Mouse (Mus musculus): ENCODE data around the gene Gm29427.

Gene Gm29427

DNA sequence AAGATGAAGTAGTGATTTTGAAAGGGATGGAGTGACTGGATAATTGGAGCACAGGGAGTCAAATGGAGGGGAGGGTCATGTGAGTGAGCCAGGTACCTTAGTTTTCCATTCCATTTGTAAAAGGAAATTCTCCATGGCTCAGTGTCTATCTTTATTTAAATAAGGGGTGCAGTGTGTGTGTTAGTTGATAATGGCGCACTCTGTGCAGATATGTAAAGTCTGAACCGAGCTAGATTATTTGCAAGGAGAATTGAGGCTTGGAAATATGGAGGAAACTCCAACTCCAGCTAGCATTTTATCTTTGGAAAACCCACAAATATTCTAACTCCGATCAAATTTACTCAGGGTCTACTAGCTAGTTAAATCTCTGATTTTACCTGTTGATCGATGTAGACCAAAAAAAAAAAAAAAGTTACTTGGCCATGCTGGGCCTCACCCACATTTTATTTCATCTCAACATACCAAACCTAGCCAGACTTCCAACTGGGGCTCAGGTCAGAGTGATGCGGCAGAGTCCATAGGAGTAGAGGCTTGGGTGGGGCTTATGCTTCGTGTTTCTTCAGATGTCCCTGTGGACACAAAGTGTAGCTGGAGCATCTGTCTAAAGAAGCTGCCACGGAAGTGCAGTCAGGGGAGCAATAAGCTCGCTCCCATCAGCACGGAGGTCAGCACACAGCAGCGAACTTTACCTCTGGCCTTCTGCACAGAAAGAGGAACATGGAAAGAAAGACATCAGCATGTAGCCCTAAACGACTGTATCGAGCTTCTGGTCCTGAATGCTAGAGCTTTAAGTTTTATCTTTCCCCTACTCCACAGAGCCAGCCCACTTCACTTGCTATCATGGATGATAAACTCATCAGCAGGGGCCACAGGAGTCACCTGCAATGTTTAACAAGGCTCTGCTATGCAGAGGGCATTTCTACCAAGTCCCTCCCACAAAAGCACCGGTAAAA lies 17.4 kb upstream of the Gm29427 start:
- no peak for DNase-seq (ENCODE audit: low read depth, low spot score)

DNA sequence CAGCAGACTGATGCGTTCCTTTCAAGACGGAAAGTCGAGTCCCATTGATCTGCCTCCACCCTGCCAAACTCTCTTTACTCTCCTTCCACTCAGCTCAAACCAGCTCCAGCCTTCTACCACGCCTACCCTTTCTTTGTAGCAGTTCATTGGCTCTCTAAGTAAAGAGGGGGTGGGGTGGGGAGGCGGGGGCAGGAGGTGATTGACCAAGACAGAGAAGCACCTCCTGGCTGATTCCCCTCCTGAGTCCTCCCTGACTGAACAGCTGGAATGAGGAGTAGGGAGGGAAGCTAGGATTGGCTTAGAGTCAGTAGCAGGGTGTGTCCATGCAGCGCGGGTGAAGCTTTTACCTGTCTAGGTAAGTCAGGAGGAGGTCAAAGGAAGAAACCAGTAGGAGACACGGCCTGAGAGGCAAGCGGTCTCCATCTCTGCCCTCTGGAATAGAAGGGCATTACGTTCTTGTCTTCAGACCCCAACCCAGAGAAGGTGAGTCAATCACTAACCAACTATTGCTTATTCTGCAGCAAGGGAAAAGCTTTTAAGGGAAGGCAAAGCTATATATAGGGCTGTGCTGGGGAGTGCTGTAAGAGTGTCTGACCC lies 16.2 kb upstream of the Gm29427 start, which contains the start of gene AA986860:
AA986860 (plus strand) TSS at position 236 of the 597 bp plus-strand sequence.
- no peak for DNase-seq (ENCODE audit: low read depth, low spot score)

DNA sequence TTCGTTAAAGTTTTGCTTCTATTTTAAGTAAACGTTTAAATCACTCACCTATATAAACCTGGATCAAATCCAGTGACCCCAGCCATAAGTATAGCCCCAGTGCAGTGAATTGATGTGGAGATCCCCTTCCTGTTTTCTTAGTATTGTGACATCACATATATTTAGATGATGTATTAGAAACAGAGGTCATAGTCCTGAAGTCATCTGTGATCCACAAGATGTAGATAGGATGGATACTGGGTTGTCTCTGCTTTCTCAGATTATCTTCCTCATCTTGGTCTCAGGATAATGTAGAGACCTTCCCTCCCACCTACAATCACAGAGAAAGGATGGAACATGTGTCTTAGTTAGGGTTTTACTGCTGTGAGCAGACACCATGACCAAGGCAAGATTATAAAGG lies 13.6 kb upstream of the Gm29427 start, which contains the start of gene Pfkfb2:
Pfkfb2 (minus strand) TSS at position 101 of the 400 bp plus-strand sequence.
- DNase-seq (ENCODE audit: low read depth, low spot score): no peak

DNA sequence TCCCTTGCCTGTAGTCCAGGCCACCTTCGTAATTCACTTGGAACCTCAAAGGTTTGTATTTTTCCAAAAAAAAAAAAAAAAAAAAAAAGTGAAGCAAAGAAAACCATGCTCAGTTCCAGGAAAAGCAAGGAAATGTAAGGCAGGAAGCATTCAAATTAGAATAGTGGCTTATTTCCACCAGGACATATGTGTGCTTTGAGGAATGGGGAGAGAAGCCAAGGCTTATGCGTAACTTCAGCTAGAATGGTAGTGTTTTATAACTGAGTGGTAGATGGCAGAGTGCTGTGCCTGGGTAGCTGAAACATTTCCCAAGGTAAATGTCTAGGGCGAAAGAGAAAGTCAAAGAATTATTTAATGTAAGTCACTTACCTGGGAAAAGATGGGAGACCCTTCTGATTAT lies 13.1 kb upstream of the Gm29427 start:
- DNase-seq (ENCODE audit: low read depth, low spot score): peak; percentile 68

DNA sequence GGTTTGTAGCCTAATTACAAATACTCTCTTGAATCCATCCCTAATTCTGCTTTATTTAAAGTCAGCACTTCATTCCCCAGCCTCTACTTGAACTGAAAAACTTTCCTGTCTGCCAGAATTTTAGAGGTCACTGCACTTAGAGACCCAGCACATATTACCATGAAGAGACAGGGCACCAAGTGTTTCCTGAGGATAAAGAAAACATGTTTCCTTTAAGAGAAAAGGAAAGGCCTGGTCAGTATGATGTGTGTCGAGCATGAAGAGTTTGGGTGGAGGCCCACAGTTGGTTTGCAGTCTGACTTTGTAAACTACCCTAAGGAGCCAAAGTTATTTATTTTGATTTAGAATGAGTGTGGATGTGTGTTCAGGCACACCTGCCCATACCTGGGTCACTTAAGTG lies 12.5 kb upstream of the Gm29427 start:
- DNase-seq (ENCODE audit: low read depth, low spot score): no peak

DNA sequence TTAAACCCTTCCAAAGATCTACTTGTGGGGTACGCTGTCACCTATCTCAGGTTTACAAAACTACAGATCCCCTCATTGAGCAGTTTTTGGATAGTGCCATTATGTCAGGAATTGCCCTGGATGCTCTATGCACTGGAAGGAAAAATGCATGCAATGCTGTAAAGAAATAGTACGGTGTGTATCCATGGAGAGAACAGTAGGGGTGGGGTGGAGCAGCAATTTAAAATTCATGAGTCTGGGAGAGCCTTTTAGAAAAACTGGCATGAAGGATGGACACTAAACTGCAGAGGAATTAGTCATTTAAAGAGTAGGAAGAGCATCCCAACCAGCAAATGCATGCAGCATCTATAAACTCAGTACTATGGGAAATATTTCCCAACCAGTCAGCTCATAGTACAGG lies 10.8 kb upstream of the Gm29427 start:
- DNase-seq (ENCODE audit: low read depth, low spot score): no peak

DNA sequence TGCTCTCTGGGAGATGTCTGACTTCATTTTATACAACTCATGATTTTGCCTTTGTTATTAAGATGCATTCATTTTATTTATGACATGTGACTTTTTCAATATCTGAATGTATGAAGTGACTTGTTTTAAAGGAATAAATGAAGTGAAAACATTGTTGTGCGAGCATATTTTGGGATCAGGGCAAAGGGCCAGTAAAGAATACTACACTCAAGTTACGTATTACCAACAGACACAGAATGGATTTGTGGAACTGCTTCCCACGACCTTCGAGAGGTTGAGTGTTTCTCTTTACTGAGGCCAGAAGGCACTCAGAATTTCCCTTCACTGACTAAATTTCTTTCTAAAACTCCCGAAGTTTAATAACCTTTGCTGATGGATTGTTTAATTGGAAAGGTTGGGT lies 8.6 kb upstream of the Gm29427 start:
- DNase-seq (ENCODE audit: low read depth, low spot score): no peak

DNA sequence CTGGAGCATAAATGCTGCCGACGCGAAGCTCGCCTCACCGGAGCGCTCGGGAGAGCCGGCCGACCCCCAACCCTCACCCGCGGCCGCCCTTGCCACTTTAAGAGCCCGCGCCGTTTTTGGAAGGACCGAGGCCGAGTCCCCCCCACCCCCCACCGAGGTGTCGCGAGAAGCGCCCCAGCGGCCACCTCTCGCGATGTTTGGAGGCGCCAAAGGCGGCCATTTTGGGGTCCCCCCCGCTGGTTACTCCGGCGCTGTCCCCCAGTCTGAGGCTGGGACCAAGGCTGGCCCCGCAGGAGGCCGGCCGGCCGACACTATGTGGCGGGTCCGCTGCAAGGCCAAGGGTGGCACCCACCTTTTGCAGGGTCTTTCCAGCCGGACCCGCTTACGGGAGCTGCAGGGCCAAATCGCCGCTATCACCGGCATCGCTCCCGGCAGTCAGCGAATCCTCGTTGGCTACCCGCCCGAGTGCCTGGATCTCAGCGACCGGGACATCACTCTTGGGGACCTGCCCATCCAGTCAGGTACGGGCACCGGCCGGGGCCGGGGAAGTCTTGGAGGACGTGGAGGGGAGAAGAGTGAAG lies 1.8 kb upstream of the Gm29427 start, which contains the start of gene Yod1:
Yod1 (plus strand) TSS at position 37 of the 581 bp plus-strand sequence.
- peak; percentile 78 for DNase-seq (ENCODE audit: low read depth, low spot score)

DNA sequence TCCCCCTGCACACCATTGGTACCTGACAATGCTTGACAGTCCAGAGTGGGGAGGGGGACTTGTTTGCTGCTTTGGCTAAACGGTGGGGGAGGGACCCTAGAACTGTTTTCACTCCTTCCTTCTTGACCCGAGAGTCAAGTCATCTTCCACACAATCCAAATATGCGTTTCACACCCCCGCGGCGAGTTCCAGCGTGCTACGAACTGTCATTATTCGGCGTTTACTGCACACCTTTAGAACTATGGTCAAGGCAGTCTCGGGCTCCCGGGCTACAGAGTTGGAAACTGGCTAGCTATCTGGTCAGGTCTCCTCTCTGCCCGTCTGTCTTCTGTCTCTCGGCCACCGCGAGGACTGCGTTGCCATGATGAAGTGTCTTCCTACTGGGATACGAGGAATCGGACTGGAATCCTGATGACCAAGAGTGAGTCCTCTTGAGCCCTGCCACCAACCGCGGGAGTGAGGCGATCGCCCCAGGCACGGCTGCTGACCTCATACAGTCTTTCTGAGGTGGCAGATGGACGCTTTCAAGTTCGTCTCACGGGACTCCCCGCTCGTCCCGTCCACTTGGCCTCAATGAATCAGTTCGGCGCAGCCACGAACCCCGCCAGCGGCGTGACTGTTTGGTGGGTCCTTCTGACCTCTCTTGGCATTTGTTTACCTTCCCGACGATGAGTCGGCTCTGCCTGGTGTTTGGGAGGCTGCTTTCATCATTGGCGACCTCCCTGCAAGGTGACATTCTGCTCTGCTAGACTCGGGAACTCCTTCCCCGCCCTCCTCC lies 1.1 kb upstream of the Gm29427 start:
- DNase-seq (ENCODE audit: low read depth, low spot score): no peak

DNA sequence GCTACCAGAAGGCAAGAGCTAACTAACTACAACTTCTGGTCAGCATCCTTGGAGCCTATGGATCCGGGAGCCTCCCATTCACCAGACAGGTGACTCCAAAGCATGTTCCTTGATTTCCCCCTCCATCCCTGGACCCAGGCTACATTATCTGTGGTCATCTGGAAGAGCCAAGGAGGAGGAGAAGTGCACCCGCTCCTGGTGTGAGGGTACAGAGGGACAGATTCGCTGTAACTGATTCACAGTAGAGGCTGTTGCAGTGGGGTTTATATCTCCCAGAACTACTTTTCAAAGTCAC lies 566 bp upstream of the Gm29427 start:
- DNase-seq (ENCODE audit: low read depth, low spot score): no peak

DNA sequence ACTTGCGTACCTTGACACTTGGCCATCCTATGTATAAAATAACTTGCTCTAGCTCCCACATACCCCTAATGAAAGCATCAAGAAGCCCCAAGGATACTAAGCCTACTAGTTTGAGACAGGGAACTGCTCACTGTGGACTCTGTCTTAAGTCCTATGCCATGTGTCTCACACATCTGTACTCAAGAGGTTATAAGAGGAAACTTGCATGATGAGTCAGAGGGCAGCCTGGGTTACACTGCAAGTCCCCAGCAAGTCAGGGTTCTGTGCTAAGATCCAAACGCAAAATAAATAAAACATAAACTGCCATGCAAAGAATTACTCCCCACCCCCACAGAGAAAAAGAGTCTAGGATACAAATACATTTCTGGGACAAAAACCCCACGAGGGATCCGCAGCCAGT lies 1.6 kb downstream of the Gm29427 start:
- DNase-seq (ENCODE audit: low read depth, low spot score): no peak

DNA sequence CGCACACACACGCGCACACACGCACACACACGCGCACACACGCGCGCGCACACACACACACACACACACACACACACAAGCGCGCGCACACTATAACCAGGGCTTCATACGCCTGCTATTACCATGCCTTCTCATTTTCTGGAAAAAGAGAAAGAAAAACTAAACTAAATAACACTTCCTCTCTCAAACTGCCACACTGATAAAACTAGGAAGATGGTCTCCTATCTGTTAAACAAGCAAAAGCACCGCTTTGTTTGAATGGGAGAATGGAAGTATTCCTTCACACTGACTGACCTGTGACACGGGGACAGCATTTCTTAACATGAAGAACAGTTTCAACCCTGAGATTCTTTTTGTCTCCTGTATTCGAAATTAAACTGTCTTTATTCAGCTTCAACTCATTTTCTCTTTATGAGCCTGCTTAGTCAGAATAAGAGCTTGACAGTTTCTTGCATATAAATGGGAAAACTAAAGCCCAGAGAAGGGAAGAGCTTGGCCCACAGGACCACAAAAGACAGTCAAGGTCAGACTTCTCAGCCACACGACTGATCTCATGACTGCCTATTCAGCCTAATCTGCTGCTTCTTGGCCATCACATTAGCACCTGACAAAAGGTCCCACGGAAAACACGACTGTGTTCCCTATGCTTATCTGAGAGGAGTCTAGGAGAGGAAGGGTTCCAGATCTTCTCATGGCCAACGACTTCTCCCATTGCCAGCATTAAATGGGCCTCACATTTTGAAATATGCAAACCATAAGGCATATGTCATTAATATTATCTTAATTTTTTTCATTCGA lies 5.1 kb downstream of the Gm29427 start:
- no peak for DNase-seq (ENCODE audit: low read depth, low spot score)

DNA sequence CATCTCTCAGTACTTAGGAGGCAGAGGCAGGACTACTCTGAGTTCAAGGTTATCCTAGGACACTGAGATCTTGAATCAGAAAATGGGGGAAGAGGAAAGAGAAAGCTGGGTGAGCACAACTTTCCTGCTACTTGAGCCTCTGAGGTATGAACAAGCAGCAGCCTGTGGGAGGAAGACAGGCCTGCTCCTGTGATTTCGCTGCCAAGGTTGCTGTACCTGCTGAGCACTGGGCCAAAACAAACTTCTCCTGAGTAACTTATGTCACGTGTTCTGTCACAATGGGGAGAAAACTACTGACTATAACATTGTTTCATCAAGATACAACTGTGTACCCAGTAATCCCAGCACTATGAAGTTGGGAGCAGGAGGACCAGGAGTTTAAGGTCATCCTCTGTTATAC lies 12.0 kb downstream of the Gm29427 start:
- no peak for DNase-seq (ENCODE audit: low read depth, low spot score)

DNA sequence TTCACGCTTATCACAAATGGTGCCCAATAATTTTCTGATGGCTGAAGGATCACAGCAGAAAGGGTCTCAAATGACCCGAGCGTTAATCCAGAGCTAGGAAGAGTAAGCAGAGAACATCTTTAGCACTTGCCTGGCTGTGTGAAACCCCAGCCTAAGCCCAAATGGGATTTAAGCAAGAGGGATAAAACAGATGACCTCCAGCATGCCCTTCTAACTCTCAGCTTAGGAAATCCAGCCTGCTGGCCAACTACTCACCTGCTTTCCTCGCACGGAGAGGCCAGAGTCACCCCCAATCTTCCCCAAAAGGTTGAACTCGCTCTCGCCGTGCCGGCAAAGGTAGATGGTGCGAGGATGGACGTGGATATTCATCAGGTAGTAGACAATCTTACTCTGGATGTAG lies 13.6 kb downstream of the Gm29427 start:
- no peak for DNase-seq (ENCODE audit: low read depth, low spot score)

DNA sequence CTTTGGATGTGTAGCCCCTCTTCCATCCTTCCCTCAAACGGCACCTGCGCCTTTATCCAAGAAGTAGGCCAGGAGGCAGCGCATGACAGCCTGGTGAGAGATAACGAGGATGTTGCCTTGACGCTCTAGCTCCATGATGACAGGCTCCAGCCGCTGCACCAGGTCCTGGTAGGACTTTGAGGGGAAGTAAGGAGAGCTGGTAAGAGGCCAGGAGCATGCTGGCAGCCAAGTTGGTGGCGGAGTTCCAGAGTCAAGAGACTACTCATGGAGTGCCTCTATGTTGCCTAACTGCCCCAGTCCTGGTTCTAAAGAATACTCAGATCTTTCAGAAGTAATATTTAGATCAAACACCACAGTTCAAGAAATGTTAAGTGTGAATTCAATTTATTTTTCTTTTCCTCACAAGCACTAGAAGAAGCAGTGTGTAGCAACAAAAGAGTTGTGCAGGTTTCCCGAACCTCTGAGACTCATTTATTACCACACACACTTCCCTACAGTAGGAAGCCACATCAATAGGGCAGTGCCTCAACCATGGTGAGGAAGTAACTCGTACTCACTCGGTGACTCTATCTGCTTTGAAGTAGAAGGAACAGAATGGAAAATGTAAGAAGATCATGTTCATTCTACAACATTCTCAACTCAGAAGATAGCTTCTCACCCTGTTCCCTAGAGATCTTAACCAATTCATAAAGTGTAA lies 15.5 kb downstream of the Gm29427 start:
- DNase-seq (ENCODE audit: low read depth, low spot score): no peak

DNA sequence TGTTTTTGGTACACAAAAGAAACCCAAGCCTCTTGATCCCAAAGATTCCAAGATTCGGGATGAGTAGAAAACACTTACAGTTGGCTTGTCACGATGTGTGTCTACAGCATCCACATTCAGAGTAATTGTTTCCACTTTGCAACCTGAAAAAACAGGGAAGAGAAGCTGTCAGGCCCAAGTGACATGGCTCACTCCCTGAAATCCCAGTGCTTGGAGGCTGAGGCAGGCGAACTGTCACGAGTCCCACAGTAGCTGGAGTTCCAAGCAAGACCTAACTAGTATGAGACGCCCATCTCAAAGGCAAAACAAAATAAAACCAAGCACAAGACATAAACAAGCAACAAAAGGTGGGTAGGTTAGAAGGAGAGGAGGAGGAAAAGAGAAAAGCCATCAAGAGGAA lies 17.0 kb downstream of the Gm29427 start:
- DNase-seq (ENCODE audit: low read depth, low spot score): no peak

DNA sequence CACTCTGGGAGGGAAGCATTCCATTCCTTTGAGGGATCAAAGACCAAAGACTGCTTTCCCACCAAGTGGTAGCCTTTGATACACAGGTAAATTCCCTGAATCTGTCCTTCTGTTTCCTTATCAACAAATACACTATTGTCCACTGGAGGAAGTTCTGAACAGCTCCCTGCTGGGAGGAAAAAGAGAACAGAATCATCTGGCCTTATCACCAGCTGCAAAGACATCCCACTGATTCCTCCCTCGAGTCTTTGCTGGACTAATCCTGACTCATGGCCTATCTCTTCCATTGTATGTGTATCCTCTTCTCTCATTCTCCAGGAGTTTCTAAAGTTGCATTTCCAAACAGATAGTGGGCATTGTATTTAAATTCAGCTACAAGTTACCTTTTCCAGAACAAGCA lies 31.7 kb downstream of the Gm29427 start:
- DNase-seq (ENCODE audit: low read depth, low spot score): no peak

DNA sequence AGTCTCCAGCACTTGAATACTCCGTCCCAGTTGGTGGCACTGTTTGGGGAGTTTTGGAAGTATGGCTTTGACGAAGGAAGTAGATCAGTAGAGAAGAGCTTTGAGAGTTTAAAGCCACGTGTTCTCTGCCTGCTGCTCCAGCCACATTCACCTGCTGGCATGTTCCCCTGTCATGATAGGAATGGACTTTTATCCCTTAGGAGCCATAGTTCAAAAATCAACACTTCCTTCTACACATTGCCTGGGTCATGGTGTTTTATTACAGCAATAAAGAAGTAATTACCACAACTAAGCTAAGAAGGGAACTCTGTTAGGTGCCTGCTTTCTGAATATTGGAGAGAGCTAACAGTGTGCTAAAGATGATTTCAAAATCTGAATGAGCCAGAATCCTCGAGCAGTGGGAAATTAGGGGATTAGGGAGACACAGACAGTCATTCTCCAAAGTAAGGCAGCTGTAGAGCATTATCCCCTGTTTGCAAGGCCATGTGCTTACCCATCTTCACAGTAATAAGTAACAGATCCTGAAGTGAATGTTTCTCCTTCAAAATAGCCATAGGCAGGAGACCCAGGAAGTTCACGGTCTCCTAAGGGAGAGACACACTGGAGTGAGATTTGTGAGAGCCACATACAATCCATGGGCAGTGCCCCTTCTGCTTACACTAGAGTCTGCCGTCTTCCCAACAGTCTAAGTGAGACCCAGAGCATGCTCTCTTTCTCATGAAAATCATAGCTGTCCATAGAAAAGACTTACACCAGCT lies 33.8 kb downstream of the Gm29427 start:
- no peak for DNase-seq (ENCODE audit: low read depth, low spot score)

DNA sequence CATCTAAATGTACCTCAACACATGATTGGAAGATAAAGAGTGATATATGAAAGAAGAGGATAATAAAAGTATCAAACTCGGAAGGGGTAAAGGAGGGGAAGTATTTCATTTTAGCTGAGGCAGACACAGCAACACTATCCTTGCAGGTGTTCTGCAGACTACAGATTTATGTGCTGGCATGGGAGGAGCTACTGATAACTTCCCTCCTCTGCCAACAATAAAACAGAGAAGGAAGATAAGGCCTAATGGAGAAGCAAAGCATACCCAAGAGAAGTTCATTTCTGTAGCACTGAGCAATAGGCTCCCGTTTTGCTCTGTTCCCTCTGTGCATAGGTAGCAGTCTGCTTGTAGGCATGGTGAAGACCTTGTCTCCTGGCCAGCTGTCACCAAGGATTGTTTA lies 34.5 kb downstream of the Gm29427 start:
- no peak for DNase-seq (ENCODE audit: low read depth, low spot score)

DNA sequence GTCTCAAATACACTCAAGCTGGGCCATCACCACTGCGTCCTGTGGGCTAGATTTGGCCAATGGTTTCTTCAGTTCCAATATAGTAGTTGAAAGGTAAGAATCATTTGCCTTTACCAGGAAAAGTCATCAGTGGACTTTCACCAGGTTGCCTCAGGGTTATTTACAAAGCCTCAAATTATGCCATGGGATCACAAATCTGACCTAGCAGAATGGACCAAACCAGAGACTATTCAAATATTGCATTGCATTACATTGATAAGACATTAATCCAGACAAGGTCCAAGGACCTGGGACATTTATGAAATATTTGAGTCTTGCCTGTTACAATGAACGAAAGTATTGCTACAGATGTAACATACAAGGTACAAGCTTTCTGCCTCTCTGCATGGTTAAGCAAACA lies 37.0 kb downstream of the Gm29427 start:
- no peak for DNase-seq (ENCODE audit: low read depth, low spot score)

All from telencephalon, adult 2 months (tissue).